Mouse (Mus musculus) kidney, postnatal 0 days (tissue): ENCODE measurements at regions not wholly inside any gene's neighbourhood (a gene's known extent, or its start where the extent isn't known, plus 50 kb on each side); places are given as distances from the start of the nearest gene placed in this dataset.

Source experiments
- ATAC-seq: fragments of 200-750 bp; cut with Nextera tagmentation; replicated peaks from 2 replicates; pipeline ENCODE4 v1.8.0; 2017; ENCODE audit warnings: low read depth, moderate number of reproducible peaks, moderate TSS enrichment, moderate library complexity; ENCODE audit not compliant: low FRiP score
- DNase-seq: peaks from one replicate; pipeline ENCODE4 v3.0.0-alpha.2; 2016; ENCODE audit warnings: low spot score
- H3K27ac ChIP-seq: fragments of 300-500 bp; sonication (generic); 2 replicates; pipeline ENCODE4 v1.5.1; 2014; ENCODE audit warnings: mild to moderate bottlenecking
- H3K27me3 ChIP-seq: fragments of 300-500 bp; sonication (generic); 2 replicates; pipeline ENCODE4 v1.6.1; 2014; ENCODE audit warnings: low read length, mixed read lengths; ENCODE audit not compliant: insufficient read depth
- H3K36me3 ChIP-seq: fragments of 300-500 bp; sonication (generic); 2 replicates; pipeline ENCODE4 v1.6.1; 2014; ENCODE audit warnings: low read length, mixed read lengths; ENCODE audit not compliant: insufficient read depth
- H3K4me1 ChIP-seq: fragments of 300-500 bp; sonication (generic); replicated peaks from 2 replicates; pipeline ENCODE4 v1.6.1; 2014; ENCODE audit warnings: antibody characterized with exemption, low read length, mixed read lengths; ENCODE audit not compliant: insufficient read depth
- H3K4me2 ChIP-seq: fragments of 300-500 bp; sonication (generic); 2 replicates; pipeline ENCODE4 v1.6.1; 2014; ENCODE audit warnings: mild to moderate bottlenecking, low read length, moderate library complexity, mixed read lengths
- H3K4me3 ChIP-seq: fragments of 300-500 bp; sonication (generic); replicated peaks from 2 replicates; pipeline ENCODE4 v1.5.1; 2014; ENCODE audit warnings: low read depth, low read length
- H3K9ac ChIP-seq: fragments of 300-500 bp; sonication (generic); 2 replicates; pipeline ENCODE4 v1.6.1; 2014; ENCODE audit warnings: low read depth, low read length
- H3K9me3 ChIP-seq: fragments of 300-500 bp; sonication (generic); replicated peaks from 2 replicates; pipeline ENCODE4 v1.6.1; 2016; ENCODE audit warnings: low read length, inconsistent platforms, mixed read lengths
- CTCF ChIP-seq: IDR thresholded peaks from 2 replicates; pipeline ENCODE4 v1.5.1; 2016; ENCODE audit warnings: antibody characterized with exemption, low read depth, mild to moderate bottlenecking, moderate library complexity
- WGBS: fragments of 180-500 bp; shearing (Covaris S2); extraction: QIAGEN DNeasy Blood & Tissue Kit; methylation state at CpG from one replicate; pipeline ENCODE4 v1.1.7; 2014; 5-methylcytosine and 5-hydroxymethylcytosine counted together

GRCm38 (mm10) chr12:44796847-44797246 is 277.7 kb downstream of the Stxbp6 start:
- no peak overlapping the region for H3K4me3 ChIP-seq
- DNase-seq: no peak
- no peaks in the 10 kb centered on the region for H3K27me3 ChIP-seq
- no peaks in the 10 kb centered on the region for H3K9me3 ChIP-seq
- H3K36me3 ChIP-seq: no peaks in the 10 kb centered on the region
- no peak overlapping the region for H3K4me2 ChIP-seq
- no peak for ATAC-seq
- no peaks in the 10 kb centered on the region for H3K4me1 ChIP-seq
- H3K27ac ChIP-seq: no peak overlapping the region
- H3K9ac ChIP-seq: no peak overlapping the region
- no peak for TF ChIP-seq CTCF

GRCm38 (mm10) chr12:44750743-44751142 is 323.8 kb downstream of the Stxbp6 start:
- H3K27ac ChIP-seq: no peak overlapping the region
- WGBS: 39% methylated on average over 3 of the region's 3 CpGs
- no peaks in the 10 kb centered on the region for H3K9me3 ChIP-seq
- ATAC-seq (no peak), DNase-seq (no peak)
- H3K27me3 ChIP-seq: no peaks in the 10 kb centered on the region
- H3K36me3 ChIP-seq: no peaks in the 10 kb centered on the region
- H3K4me2 ChIP-seq: no peak overlapping the region
- H3K4me1 ChIP-seq: no peaks in the 10 kb centered on the region
- H3K4me3 ChIP-seq: no peak overlapping the region
- H3K9ac ChIP-seq: no peak overlapping the region
- no peak for TF ChIP-seq CTCF

- DNase-seq: no peak
- H3K4me1 ChIP-seq: no peaks in the 10 kb centered on the region
- WGBS: 86% methylated on average over 2 of the region's 2 CpGs
- no peaks in the 10 kb centered on the region for H3K36me3 ChIP-seq
- no peak for ATAC-seq
- no peaks in the 10 kb centered on the region for H3K9me3 ChIP-seq
- H3K4me2 ChIP-seq: no peak overlapping the region
- H3K4me3 ChIP-seq: no peak overlapping the region
- H3K27me3 ChIP-seq: no peaks in the 10 kb centered on the region
- TF ChIP-seq CTCF: peak; percentile 41; the same call in 1 of the 2 replicates
- H3K27ac ChIP-seq: no peak overlapping the region
- no peak overlapping the region for H3K9ac ChIP-seq
Measured at GRCm38 (mm10) chr12:44726767-44727166, 347.7 kb downstream of the Stxbp6 start.
